Mouse (Mus musculus) hindbrain, embryonic 13.5 days (tissue): Measurements from ENCODE around the gene Ankrd54. TPM values are rescaled to one million over a fixed set of nuclear protein-coding genes. Genes with fewer than 3 reads are reported as not detected.
"Not testable (repeated sequence)": the region's sequence is repeated elsewhere in the genome, so short reads cannot be mapped to it uniquely, and the experiment has no call there.

ENCODE experiments used
- ATAC-seq: fragments of 200-750 bp; cut with Nextera tagmentation; 2 replicates; pipeline ENCODE4 v1.8.0; 2017; ENCODE audit warnings: moderate TSS enrichment; ENCODE audit not compliant: low FRiP score
- H3K27ac ChIP-seq: fragments of 300-500 bp; sonication (generic); 2 replicates; pipeline ENCODE4 v1.5.1; 2015; ENCODE audit warnings: inconsistent platforms, mild to moderate bottlenecking, moderate library complexity
- H3K27me3 ChIP-seq: fragments of 300-500 bp; sonication (generic); 2 replicates; pipeline ENCODE4 v1.6.1; 2015; ENCODE audit warnings: mild to moderate bottlenecking, inconsistent platforms
- H3K36me3 ChIP-seq: fragments of 300-500 bp; sonication (generic); 2 replicates; pipeline ENCODE4 v1.6.1; 2015; ENCODE audit warnings: mild to moderate bottlenecking, inconsistent platforms
- H3K4me1 ChIP-seq: fragments of 300-500 bp; sonication (generic); replicated peaks from 2 replicates; pipeline ENCODE4 v1.6.1; 2015; ENCODE audit warnings: inconsistent platforms
- H3K4me2 ChIP-seq: fragments of 300-500 bp; sonication (generic); 2 replicates; pipeline ENCODE4 v1.6.1; 2015; ENCODE audit warnings: inconsistent platforms, mild to moderate bottlenecking, moderate library complexity
- H3K4me3 ChIP-seq: fragments of 300-500 bp; sonication (generic); 2 replicates; pipeline ENCODE4 v1.5.1; 2015; ENCODE audit warnings: mild to moderate bottlenecking, inconsistent platforms
- H3K9ac ChIP-seq: fragments of 300-500 bp; sonication (generic); 2 replicates; pipeline ENCODE4 v1.6.1; 2015; ENCODE audit warnings: mild to moderate bottlenecking, inconsistent platforms
- H3K9me3 ChIP-seq: fragments of 300-500 bp; sonication (generic); 2 replicates; pipeline ENCODE4 v1.6.1; 2016; ENCODE audit warnings: inconsistent platforms
- WGBS: fragments of 180-500 bp; shearing (Covaris S2); methylation state at CpG from one replicate; pipeline ENCODE4 v1.1.7; 2015; 5-methylcytosine and 5-hydroxymethylcytosine counted together
- polyA plus RNA-seq: library from polyadenylated mRNA; unstranded; fragments of >200 nt; fragmentation: Nextera tagmentation; extraction: Ambion mirVana; gene quantifications from 2 replicates; pipeline ENCODE4 v1.2.1, GENCODE M21; 2015

Gene Ankrd54
- polyA plus RNA-seq, 1 experiment from 2014 or later, result 50.4 TPM

DNA sequence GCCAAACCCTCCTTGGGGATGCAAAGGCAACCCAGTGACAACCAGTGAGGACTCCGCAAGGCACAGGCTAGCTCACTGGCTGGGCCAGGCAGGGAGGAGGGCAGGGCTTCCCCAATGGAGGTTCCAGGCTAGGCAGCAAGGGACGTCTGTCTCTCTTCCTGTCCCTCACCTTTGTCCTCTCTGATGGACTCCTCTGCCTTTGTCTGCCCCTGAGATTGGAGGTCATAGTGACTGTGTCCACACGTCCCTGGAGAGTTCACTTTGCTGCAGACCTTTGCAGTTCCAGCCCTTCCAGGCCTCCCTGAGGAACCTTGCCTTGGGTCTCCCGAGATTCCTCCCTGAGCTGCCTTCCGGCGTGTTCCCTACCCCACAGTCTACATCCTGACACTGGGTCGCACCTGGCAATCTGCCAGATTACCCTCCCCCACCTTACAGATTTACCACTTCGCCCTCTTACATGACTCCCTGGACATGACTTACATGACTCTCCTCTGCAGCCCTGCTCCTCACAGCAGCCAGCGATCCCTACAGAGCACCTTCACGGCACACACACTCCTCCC is 39.9 kb downstream of the Ankrd54 start:
- WGBS, result 65% methylated on average over 10 of the region's 10 CpGs
- H3K27me3 ChIP-seq, result peaks cover 15% of the 10 kb centered on the region; the same call in 1 of the 2 replicates
- no peak overlapping the region for H3K4me2 ChIP-seq
- H3K36me3 ChIP-seq, result no peaks in the 10 kb centered on the region
- H3K9me3 ChIP-seq, result no peaks in the 10 kb centered on the region
- H3K4me1 ChIP-seq, result peaks cover 31% of the 10 kb centered on the region
- H3K4me3 ChIP-seq, result no peak overlapping the region
- no peak overlapping the region for H3K27ac ChIP-seq
- ATAC-seq, result no peak
- H3K9ac ChIP-seq, result no peak overlapping the region

DNA sequence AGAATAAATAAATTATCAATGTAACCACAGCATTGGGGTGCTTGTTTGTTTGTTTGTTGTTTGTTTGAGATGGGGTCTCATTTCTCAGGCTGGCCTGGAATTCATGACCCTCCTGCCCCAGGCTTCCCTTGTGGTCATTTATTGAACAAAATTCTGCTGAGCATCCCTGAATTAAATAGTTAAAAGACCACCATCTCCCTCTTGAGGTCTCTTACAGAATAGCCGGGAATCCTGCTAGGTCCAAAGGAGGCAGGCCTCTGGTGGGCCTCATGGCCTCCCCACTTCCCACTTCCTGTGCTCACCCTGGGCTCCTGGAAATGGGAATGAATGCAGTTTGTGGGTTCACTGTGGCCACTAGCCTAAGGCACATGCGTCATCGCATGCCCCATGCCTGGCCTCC is 43.8 kb downstream of the Ankrd54 start:
- no peak overlapping the region for H3K4me2 ChIP-seq
- H3K4me3 ChIP-seq, result no peak overlapping the region
- peaks cover 5% of the 10 kb centered on the region for H3K4me1 ChIP-seq
- no peaks in the 10 kb centered on the region; the same call in 1 of the 2 replicates for H3K27me3 ChIP-seq
- no peak for ATAC-seq
- H3K36me3 ChIP-seq, result no peaks in the 10 kb centered on the region
- no peaks in the 10 kb centered on the region for H3K9me3 ChIP-seq
- H3K27ac ChIP-seq, result no peak overlapping the region
- WGBS, result 60% methylated on average over 3 of the region's 3 CpGs
- no peak overlapping the region for H3K9ac ChIP-seq

DNA sequence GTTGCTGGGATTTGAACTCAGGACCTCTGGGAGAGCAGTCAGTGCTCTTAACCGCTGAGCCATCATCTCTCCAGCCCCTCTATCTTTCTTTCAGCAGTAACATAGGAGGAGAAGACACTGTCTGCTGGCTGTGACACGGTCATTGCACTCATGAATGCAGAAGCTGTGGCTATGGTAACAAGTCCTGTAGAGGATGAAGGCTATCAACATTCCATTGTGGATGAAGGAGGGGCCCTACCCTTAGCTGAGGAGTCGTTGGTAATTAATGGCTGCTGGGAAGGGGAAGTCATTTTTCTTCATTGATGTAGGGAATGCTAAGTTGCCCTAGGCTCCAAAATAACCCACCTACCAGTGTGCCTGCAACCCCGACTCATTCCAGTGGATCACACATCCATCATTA is 44.5 kb downstream of the Ankrd54 start:
- H3K9me3 ChIP-seq, result no peaks in the 10 kb centered on the region
- whole genome bisulfite sequencing, result 35% methylated on average over 4 of the region's 4 CpGs
- ATAC-seq, result no peak

DNA sequence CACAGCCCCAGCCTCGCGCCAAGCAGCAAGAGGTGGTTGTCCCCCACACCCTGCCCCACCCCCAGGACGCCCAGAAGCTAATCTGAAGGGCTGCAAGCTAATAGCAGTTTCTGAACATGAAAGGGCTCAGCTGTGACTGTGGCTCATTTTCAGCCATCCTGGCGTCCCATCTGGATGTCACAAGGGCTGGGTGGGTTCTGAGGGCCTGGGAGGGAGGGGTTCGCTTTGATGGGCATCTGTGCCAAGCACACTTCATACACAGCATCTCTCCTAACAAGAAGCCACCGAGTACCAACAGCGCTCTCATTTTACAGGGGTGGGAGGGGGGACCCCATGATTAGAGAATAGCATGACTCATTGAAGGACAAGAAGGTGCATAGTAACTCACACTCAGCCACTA is 49.3 kb downstream of the Ankrd54 start:
- peaks cover 26% of the 10 kb centered on the region for H3K4me1 ChIP-seq
- H3K4me2 ChIP-seq, result no peak overlapping the region
- H3K36me3 ChIP-seq, result no peaks in the 10 kb centered on the region
- H3K4me3 ChIP-seq, result no peak overlapping the region
- 49% methylated on average over 7 of the region's 7 CpGs for WGBS
- ATAC-seq, result peak; percentile 36; the same call in 1 of the 2 replicates
- H3K9ac ChIP-seq, result no peak overlapping the region
- no peaks in the 10 kb centered on the region for H3K9me3 ChIP-seq
- H3K27ac ChIP-seq, result 0 out of 2 replicates have a peak overlapping the region, but pooled peaks have one; percentile 61
- no peaks in the 10 kb centered on the region for H3K27me3 ChIP-seq

More for the DNA sequence above, 44.5 kb downstream of the Ankrd54 start:
- no peaks in the 10 kb centered on the region for H3K36me3 ChIP-seq
- no peak overlapping the region for H3K4me3 ChIP-seq
- no peaks in the 10 kb centered on the region; the same call in 1 of the 2 replicates for H3K27me3 ChIP-seq
- no peak overlapping the region for H3K9ac ChIP-seq
- H3K4me1 ChIP-seq, result peaks cover 12% of the 10 kb centered on the region
- H3K27ac ChIP-seq, result no peak overlapping the region
- no peak overlapping the region for H3K4me2 ChIP-seq

DNA sequence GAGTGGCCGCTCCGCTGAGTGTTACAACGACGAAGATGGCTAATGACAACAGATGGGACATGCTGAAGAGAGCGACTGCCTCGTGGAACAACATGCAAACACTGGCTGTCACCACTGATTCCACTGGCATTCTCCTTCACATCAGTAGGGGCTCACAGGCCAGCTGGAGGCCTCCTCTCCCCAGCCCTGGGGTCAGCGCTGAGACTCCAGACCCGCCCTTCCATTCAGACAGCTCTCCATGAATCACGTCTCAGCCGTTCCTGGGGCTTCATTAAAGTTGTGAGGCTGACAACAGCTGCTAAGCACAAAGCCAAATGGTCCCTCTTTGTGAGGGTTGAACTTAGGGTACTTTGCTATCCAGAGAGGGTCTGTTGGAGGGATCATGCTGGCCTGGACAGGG is 51.1 kb downstream of the Ankrd54 start:
- 35% methylated on average over 10 of the region's 10 CpGs for WGBS
- ATAC-seq, result no peak
- no peak overlapping the region for H3K4me2 ChIP-seq
- H3K9me3 ChIP-seq, result no peaks in the 10 kb centered on the region
- H3K4me3 ChIP-seq, result no peak overlapping the region
- peaks cover 7% of the 10 kb centered on the region for H3K36me3 ChIP-seq
- H3K9ac ChIP-seq, result no peak overlapping the region
- H3K27ac ChIP-seq, result no peak overlapping the region; the same call in 1 of the 2 replicates
- H3K27me3 ChIP-seq, result no peaks in the 10 kb centered on the region
- H3K4me1 ChIP-seq, result peaks cover 24% of the 10 kb centered on the region

DNA sequence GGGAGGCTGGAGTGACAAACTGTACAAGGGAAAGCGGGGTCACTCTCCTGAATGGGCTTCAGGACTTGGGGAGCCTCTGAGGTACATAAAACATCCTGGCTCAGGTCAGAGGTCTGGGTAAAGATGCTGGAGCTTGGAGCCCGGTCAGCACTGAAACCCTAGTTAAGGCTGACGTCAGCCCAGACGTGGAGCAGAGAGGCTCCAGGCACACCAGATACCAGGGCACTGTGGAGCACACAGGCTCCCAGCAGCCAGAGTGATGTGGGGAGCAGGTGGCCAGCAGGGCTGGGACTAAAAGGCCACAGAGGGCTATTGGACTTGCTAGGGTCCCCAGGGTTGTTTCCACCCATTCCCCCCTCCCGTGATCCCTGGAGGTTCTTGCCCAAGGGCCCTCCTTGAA is 53.0 kb downstream of the Ankrd54 start:
- H3K27me3 ChIP-seq, result no peaks in the 10 kb centered on the region
- H3K4me2 ChIP-seq, result no peak overlapping the region
- 57% methylated on average over 5 of the region's 5 CpGs for WGBS
- peaks cover 24% of the 10 kb centered on the region for H3K4me1 ChIP-seq
- no peak overlapping the region for H3K27ac ChIP-seq
- peaks cover 26% of the 10 kb centered on the region for H3K36me3 ChIP-seq
- H3K9ac ChIP-seq, result no peak overlapping the region
- no peaks in the 10 kb centered on the region for H3K9me3 ChIP-seq
- H3K4me3 ChIP-seq, result no peak overlapping the region
- ATAC-seq, result no peak

DNA sequence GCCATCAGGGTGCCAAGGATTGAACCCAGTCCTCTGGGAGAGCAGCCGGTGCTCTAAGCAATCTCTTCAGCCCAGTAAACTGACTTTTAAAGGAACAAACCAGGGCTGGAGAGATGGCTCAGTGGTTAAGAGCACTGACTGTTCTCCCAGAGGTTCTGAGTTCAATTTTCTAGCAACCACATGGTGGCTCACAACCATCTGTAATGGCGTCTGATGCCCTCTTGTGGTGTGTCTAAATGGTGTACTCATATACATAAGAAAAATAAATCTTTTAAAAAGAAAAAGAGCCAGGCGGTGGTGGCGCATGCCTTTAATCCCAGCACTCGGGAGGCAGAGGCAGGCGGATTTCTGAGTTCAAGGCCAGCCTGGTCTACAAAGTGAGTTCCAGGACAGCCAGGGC is 54.9 kb downstream of the Ankrd54 start:
- not testable (repeated sequence) for H3K4me3 ChIP-seq, H3K27ac ChIP-seq, H3K9me3 ChIP-seq, H3K4me2 ChIP-seq, H3K9ac ChIP-seq, ATAC-seq, H3K27me3 ChIP-seq
- Histone ChIP-seq H3K36me3 (peaks cover 45% of the 10 kb centered on the region), H3K4me1 (peaks cover 14% of the 10 kb centered on the region)
- WGBS, result 90% methylated on average over 6 of the region's 6 CpGs

DNA sequence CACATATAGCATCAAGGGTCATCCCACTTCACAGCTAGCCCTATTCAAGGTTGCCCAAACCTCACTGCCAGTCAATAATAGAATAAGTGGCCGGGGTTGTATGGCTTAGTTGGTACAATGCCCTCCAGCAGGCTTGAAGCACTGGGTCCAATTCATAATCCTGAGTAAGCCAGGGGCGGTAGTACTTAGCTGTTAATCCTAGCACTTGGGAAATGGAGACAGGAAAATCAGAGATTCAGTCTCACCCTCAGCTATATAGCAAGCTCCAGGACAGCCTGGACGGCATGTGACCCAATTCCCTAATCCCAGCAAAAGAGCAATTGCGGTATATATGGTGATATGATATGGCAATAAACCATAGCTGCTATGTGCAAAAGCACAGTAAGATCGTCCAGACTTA is 55.6 kb downstream of the Ankrd54 start:
- no peak overlapping the region for H3K4me3 ChIP-seq
- H3K4me2 ChIP-seq, result no peak overlapping the region
- H3K27ac ChIP-seq, result no peak overlapping the region
- WGBS, result 93% methylated on average over 5 of the region's 5 CpGs
- no peaks in the 10 kb centered on the region for H3K27me3 ChIP-seq
- no peak for ATAC-seq
- H3K36me3 ChIP-seq, result peaks cover 51% of the 10 kb centered on the region
- no peak overlapping the region for H3K9ac ChIP-seq
- peaks cover 14% of the 10 kb centered on the region for H3K4me1 ChIP-seq
- H3K9me3 ChIP-seq, result no peaks in the 10 kb centered on the region

DNA sequence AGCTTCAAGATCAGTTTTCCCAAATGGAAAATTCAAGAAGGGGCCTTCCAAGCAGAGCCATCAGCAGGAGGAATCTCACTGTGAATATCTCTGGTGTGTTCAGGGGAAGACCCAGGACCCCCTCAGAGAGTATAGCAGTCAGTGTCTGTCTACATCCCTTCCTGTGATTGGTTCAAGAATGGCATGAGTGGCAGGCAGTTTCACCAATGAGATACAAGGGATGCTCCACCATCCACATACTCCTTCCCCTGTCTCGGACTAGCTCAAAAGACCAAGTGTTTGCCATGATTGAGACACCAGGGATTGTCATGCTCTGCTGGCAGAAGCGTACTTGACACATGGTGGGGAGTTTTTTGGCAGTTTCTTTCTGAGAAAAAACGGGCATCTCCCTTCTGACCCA is 56.1 kb downstream of the Ankrd54 start:
- WGBS, result 76% methylated on average over 3 of the region's 3 CpGs
- peaks cover 11% of the 10 kb centered on the region for H3K4me1 ChIP-seq
- H3K9me3 ChIP-seq, result no peaks in the 10 kb centered on the region
- no peak overlapping the region for H3K4me2 ChIP-seq
- no peak for ATAC-seq
- no peak overlapping the region for H3K4me3 ChIP-seq
- H3K9ac ChIP-seq, result no peak overlapping the region
- H3K27me3 ChIP-seq, result no peaks in the 10 kb centered on the region
- H3K27ac ChIP-seq, result no peak overlapping the region
- H3K36me3 ChIP-seq, result peaks cover 55% of the 10 kb centered on the region

DNA sequence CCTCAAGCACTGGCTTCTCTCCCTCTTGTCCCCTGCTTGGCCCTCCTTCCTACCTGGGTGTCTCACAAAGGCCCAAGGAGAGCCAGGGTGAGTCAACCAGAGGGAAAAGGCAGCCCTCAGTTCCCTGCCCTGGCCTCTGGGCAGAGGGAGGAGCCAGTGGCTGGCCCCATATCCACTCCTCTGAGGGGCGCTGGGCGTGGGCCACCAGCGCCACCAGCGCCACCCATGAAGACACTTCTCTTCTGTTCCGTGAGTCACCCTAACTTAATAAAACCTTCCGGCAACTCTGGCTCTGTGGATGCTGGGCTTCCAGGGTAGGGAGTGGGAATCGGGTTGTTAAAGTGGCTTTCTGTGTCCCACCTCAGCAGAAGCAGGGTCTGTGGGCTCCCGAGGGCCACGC is 57.1 kb downstream of the Ankrd54 start:
- Histone ChIP-seq H3K9me3 (no peaks in the 10 kb centered on the region), H3K4me1 (peaks cover 6% of the 10 kb centered on the region; the same call in 1 of the 2 replicates), H3K27ac (no peak overlapping the region), H3K4me2 (no peak overlapping the region), H3K27me3 (no peaks in the 10 kb centered on the region), H3K4me3 (no peak overlapping the region), H3K9ac (no peak overlapping the region), H3K36me3 (peaks cover 66% of the 10 kb centered on the region)
- no peak for ATAC-seq
- WGBS, result 88% methylated on average over 9 of the region's 9 CpGs

Other genes with a start within 250 kb of the Ankrd54 start
- gene Cdc42ep1, start 220.3 kb downstream of the Ankrd54 start, polyA plus RNA-seq, result 9.5 and 11.0 TPM in 2 replicates
- not detected in 2 replicates for gene Lgals2, start 207.4 kb downstream of the Ankrd54 start, polyA plus RNA-seq
- gene Gga1, start 185.7 kb downstream of the Ankrd54 start, polyA plus RNA-seq, result 49.9 and 50.6 TPM in 2 replicates
- not detected in 2 replicates for gene Gm49510, start 163.2 kb downstream of the Ankrd54 start, polyA plus RNA-seq
- 3.8 and 4.5 TPM in 2 replicates for gene Sh3bp1, start 163.1 kb downstream of the Ankrd54 start, polyA plus RNA-seq
- gene Pdxp, start 149.0 kb downstream of the Ankrd54 start, polyA plus RNA-seq, result 62.7 and 64.3 TPM in 2 replicates
- gene Lgals1, start 136.2 kb downstream of the Ankrd54 start, polyA plus RNA-seq, result 193 and 202 TPM in 2 replicates
- 57.4 and 62.3 TPM in 2 replicates for gene Nol12, start 128.0 kb downstream of the Ankrd54 start, polyA plus RNA-seq
- gene Triobp, start 115.2 kb downstream of the Ankrd54 start, polyA plus RNA-seq, result 31.6 and 36.6 TPM in 2 replicates
- gene H1f0, start 34.4 kb downstream of the Ankrd54 start, polyA plus RNA-seq, result 259 and 266 TPM in 2 replicates
- 0.17 TPM in 1 of 2 replicates, not detected in the other for gene Galr3, start 21.0 kb downstream of the Ankrd54 start, polyA plus RNA-seq
- 179 and 185 TPM in 2 replicates for gene Eif3l, start 12.3 kb upstream of the Ankrd54 start, polyA plus RNA-seq
- 8.7 and 10.3 TPM in 2 replicates for gene Micall1, start 46.0 kb upstream of the Ankrd54 start, polyA plus RNA-seq
- gene Polr2f, start 78.1 kb upstream of the Ankrd54 start, polyA plus RNA-seq, result 263 and 295 TPM in 2 replicates
- 15.3 and 22.1 TPM in 2 replicates for gene 1700088E04Rik, start 78.4 kb upstream of the Ankrd54 start, polyA plus RNA-seq
- 6.6 and 8.1 TPM in 2 replicates for gene Sox10, start 102.3 kb upstream of the Ankrd54 start, polyA plus RNA-seq
- 83.8 and 90.6 TPM in 2 replicates for gene Pick1, start 166.3 kb upstream of the Ankrd54 start, polyA plus RNA-seq
- gene Gm49486, start 166.5 kb upstream of the Ankrd54 start, polyA plus RNA-seq, result 1.6 and 2.0 TPM in 2 replicates
- 0.54 and 0.86 TPM in 2 replicates for gene Slc16a8, start 191.9 kb upstream of the Ankrd54 start, polyA plus RNA-seq
- 1.7 and 2.8 TPM in 2 replicates for gene Baiap2l2, start 222.6 kb upstream of the Ankrd54 start, polyA plus RNA-seq